Mouse (Mus musculus): ENCODE data around the gene Mgam.
"Not testable (repeated sequence)": the region's sequence is repeated elsewhere in the genome, so short reads cannot be mapped to it uniquely, and the experiment has no call there.

The Mgam gene

GRCm38 (mm10) chr6:40728506-40728905 lies 99.9 kb downstream of the Mgam start:
- not testable (repeated sequence) for DNase-seq (ENCODE audit: low read depth, low spot score)

GRCm38 (mm10) chr6:40739545-40739944 lies 110.9 kb downstream of the Mgam start:
- no peak for DNase-seq (ENCODE audit: low read depth, low spot score)

- DNase-seq (ENCODE audit: low read depth, low spot score) = not testable (repeated sequence)
Observed at GRCm38 (mm10) chr6:40749030-40749429, 120.4 kb downstream of the Mgam start.

GRCm38 (mm10) chr6:40755948-40756347 lies 127.3 kb downstream of the Mgam start:
- no peak for DNase-seq (ENCODE audit: low read depth, low spot score)

GRCm38 (mm10) chr6:40757346-40757745 lies 128.7 kb downstream of the Mgam start:
- DNase-seq (ENCODE audit: low read depth, low spot score) = not testable (repeated sequence)

GRCm38 (mm10) chr6:40774656-40775055 lies 146.0 kb downstream of the Mgam start:
- no peak for DNase-seq (ENCODE audit: low read depth, low spot score)

GRCm38 (mm10) chr6:40778458-40778857 lies 149.8 kb downstream of the Mgam start:
- DNase-seq (ENCODE audit: low read depth, low spot score) = no peak

- no peak for DNase-seq (ENCODE audit: low read depth, low spot score)
Observed at GRCm38 (mm10) chr6:40783637-40784036, 155.0 kb downstream of the Mgam start.

- no peak for DNase-seq (ENCODE audit: low read depth, low spot score)
Observed at GRCm38 (mm10) chr6:40784378-40784777, 155.7 kb downstream of the Mgam start.

GRCm38 (mm10) chr6:40795077-40795812 lies 166.6 kb downstream of the Mgam start:
- DNase-seq (ENCODE audit: low read depth, low spot score) = no peak

- DNase-seq (ENCODE audit: low read depth, low spot score) = no peak
Observed at GRCm38 (mm10) chr6:40818237-40818902, 189.7 kb downstream of the Mgam start.

All from skeletal muscle tissue, adult 2 months (tissue).